Mouse (Mus musculus) hindbrain, embryonic 12.5 days (tissue): Measurements from ENCODE around the gene Armc7. TPM values are rescaled to one million over a fixed set of nuclear protein-coding genes. Genes with fewer than 3 reads are reported as not detected.
A peak's percentile ranks its signal among the peaks of the same experiment; 100 is the strongest.

ENCODE experiments used
- ATAC-seq: fragments of 200-750 bp; cut with Nextera tagmentation; 2 replicates; pipeline ENCODE4 v1.8.0; 2017; ENCODE audit warnings: moderate TSS enrichment; ENCODE audit not compliant: low FRiP score
- H3K27ac ChIP-seq: fragments of 300-500 bp; sonication (generic); 2 replicates; pipeline ENCODE4 v1.5.1; 2016; ENCODE audit warnings: mild to moderate bottlenecking
- H3K27me3 ChIP-seq: fragments of 300-500 bp; sonication (generic); 2 replicates; pipeline ENCODE4 v1.6.1; 2016; ENCODE audit warnings: mild to moderate bottlenecking
- H3K36me3 ChIP-seq: fragments of 300-500 bp; sonication (generic); 2 replicates; pipeline ENCODE4 v1.6.1; 2016; ENCODE audit warnings: mild to moderate bottlenecking
- H3K4me1 ChIP-seq: fragments of 300-500 bp; sonication (generic); 2 replicates; pipeline ENCODE4 v1.6.1; 2016
- H3K4me2 ChIP-seq: fragments of 300-500 bp; sonication (generic); replicated peaks from 2 replicates; pipeline ENCODE4 v1.6.1; 2016; ENCODE audit warnings: mild to moderate bottlenecking
- H3K4me3 ChIP-seq: fragments of 300-500 bp; sonication (generic); 2 replicates; pipeline ENCODE4 v1.5.1; 2016; ENCODE audit warnings: mild to moderate bottlenecking
- H3K9ac ChIP-seq: fragments of 300-500 bp; sonication (generic); 2 replicates; pipeline ENCODE4 v1.6.1; 2016; ENCODE audit warnings: mild to moderate bottlenecking, moderate library complexity
- H3K9me3 ChIP-seq: fragments of 300-500 bp; sonication (generic); replicated peaks from 2 replicates; pipeline ENCODE4 v1.6.1; 2016; ENCODE audit warnings: mild to moderate bottlenecking
- WGBS: fragments of 180-500 bp; shearing (Covaris S2); methylation state at CpG from one replicate; pipeline ENCODE4 v1.1.7; 2016; 5-methylcytosine and 5-hydroxymethylcytosine counted together
- polyA plus RNA-seq: library from polyadenylated mRNA; unstranded; fragments of >200 nt; fragmentation: Nextera tagmentation; extraction: Ambion mirVana; gene quantifications from 2 replicates; pipeline ENCODE4 v1.2.1, GENCODE M21; 2016

The Armc7 gene
- polyA plus RNA-seq, 1 experiment from 2014 or later, result 10.2 TPM

DNA sequence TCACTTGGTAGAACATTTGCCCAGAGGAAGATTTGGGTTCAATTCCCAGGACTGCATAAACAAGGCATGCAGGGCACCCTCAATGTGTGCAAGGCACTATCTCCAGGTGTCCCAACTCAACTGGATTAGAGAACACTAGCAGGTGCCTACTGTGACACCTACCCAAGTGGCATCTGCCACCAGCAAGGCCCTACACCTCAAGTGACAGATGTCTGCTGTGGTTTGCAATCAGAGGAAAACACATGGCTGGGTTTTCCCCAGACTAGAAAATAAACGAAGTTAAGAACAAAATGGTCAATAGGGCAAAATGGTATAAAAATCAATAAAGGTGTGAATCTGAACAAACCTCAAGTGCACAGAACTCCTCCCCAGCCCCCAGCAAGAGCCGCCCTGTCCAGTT, 32.6 kb downstream of the Armc7 start:
- Histone ChIP-seq H3K4me1 (peaks cover 62% of the 10 kb centered on the region), H3K4me3 (no peak overlapping the region), H3K9ac (no peak overlapping the region), H3K9me3 (no peaks in the 10 kb centered on the region), H3K27ac (no peak overlapping the region), H3K36me3 (peaks cover 6% of the 10 kb centered on the region; the same call in 1 of the 2 replicates), H3K27me3 (no peaks in the 10 kb centered on the region), H3K4me2 (no peak overlapping the region)
- 89% methylated on average over 2 of the region's 2 CpGs for WGBS
- no peak for ATAC-seq

DNA sequence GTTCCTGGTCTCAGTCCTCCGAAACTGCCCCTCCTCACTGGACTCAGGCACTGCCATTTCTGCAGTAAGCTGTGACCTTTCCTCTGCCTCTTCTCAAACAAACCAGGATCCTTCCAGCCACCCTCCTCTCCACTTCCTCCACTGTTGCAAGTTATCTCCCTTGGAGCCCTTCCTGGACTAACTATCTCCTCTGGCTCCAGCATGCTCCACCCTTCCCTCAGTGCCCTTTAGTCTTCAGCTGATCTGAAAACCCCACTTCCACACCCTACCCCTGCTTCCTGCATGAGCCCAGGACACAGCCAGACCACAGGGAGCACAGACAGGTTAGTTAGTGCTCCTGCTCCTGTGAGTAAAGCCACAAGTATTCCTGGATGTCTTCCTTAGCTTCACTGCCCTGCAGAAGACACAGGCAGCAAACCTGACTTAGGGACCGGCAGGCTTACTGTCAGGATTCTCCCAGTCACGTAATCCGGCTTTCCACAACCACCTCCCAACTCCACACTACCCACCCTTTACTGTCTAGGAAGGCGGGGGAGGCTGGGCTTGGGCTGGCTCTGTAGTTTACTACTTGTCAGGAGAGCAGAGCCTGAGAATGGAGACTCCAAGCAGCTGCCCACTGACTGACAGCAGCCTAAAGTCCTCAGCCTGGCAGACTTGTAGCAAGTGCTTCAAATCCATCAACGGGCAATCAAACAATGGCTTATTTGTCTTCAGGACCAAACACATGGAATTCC, 34.5 kb downstream of the Armc7 start:
- H3K27ac ChIP-seq, result no peak overlapping the region
- peak overlapping the region; percentile 87 for H3K4me2 ChIP-seq
- H3K4me1 ChIP-seq, result peaks cover 62% of the 10 kb centered on the region
- H3K4me3 ChIP-seq, result peak overlapping the region; percentile 99
- no peaks in the 10 kb centered on the region for H3K27me3 ChIP-seq
- H3K9me3 ChIP-seq, result no peaks in the 10 kb centered on the region
- H3K36me3 ChIP-seq, result 0 out of 2 replicates have a peak, but pooled peaks cover 4% of the 10 kb centered on the region
- no peak for ATAC-seq
- WGBS, result 39% methylated on average over 6 of the region's 6 CpGs
- H3K9ac ChIP-seq, result peak overlapping the region; percentile 99

DNA sequence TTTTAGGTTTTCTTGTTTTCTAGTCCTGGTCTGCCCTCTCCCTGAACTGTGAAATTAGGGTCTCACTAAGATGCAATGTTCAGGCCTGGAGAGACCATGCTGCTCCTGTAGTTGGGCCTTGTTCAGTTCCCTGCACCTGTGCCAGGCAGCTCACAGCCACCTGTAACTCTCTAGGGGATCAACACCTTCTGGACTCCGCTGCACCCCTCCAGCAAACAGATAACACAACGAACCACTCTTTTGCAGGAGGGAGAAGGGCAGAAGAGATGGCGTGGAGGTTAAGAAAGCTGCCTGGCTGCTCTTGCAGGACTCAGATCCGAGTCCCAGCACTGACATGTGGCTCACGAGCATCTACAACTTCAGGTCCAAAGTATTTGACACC, 35.0 kb downstream of the Armc7 start:
- ATAC-seq, result no peak
- Histone ChIP-seq H3K4me2 (peak overlapping the region; percentile 87), H3K9ac (peak overlapping the region; percentile 99; the same call in 1 of the 2 replicates), H3K27ac (0 out of 2 replicates have a peak overlapping the region, but pooled peaks have one; percentile 12), H3K4me3 (peak overlapping the region; percentile 99), H3K4me1 (peaks cover 62% of the 10 kb centered on the region), H3K27me3 (no peaks in the 10 kb centered on the region), H3K36me3 (0 out of 2 replicates have a peak, but pooled peaks cover 4% of the 10 kb centered on the region), H3K9me3 (no peaks in the 10 kb centered on the region)
- WGBS, result 62% methylated on average over 5 of the region's 5 CpGs

DNA sequence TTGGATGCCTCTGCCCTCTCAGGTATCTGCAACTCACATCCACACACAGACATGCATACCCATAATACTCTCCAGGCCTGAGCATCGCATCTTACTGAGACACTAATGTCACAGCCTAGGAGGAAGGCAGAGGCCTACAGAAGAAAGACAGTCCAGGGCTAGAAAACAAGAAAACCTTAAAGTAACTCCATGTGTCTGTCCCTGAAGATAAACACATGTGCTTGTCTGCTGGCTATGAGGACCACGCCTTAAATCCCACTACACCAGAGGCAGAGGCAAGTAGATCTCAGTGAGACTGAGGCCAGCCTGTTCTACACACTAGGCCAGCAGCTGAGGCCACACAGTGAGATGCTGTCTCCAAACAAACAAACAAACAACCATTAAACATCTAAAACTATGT, 35.7 kb downstream of the Armc7 start:
- H3K27me3 ChIP-seq, result no peaks in the 10 kb centered on the region
- 0 out of 2 replicates have a peak overlapping the region, but pooled peaks have one; percentile 90 for H3K27ac ChIP-seq
- 0 out of 2 replicates have a peak, but pooled peaks cover 4% of the 10 kb centered on the region for H3K36me3 ChIP-seq
- peak overlapping the region; percentile 99 for H3K4me3 ChIP-seq
- H3K4me1 ChIP-seq, result peaks cover 59% of the 10 kb centered on the region
- H3K9me3 ChIP-seq, result no peaks in the 10 kb centered on the region
- H3K4me2 ChIP-seq, result peak overlapping the region; percentile 87
- H3K9ac ChIP-seq, result peak overlapping the region; percentile 99
- no peak for ATAC-seq
- 67% methylated on average over 2 of the region's 2 CpGs for WGBS

DNA sequence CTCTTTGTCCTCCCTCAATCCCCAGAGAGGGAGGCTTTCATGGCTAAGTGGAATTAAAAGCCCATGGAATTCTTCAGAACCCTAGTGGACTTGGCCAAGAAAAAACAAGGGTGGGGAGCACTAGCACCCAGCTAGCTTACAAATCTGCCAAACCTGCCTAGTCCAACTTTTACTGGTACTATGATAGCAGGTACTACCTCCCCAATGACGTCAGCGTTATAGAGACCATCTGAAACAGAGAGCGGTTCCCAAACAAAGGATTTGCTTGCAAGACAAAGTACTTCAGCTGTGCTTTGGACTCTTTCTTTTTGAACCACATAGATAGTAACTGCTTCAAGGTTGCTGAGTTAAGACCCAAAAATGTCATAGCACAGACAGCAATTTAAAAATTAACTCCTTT, 36.5 kb downstream of the Armc7 start:
- peak overlapping the region; percentile 99 for H3K9ac ChIP-seq
- no peak for ATAC-seq

DNA sequence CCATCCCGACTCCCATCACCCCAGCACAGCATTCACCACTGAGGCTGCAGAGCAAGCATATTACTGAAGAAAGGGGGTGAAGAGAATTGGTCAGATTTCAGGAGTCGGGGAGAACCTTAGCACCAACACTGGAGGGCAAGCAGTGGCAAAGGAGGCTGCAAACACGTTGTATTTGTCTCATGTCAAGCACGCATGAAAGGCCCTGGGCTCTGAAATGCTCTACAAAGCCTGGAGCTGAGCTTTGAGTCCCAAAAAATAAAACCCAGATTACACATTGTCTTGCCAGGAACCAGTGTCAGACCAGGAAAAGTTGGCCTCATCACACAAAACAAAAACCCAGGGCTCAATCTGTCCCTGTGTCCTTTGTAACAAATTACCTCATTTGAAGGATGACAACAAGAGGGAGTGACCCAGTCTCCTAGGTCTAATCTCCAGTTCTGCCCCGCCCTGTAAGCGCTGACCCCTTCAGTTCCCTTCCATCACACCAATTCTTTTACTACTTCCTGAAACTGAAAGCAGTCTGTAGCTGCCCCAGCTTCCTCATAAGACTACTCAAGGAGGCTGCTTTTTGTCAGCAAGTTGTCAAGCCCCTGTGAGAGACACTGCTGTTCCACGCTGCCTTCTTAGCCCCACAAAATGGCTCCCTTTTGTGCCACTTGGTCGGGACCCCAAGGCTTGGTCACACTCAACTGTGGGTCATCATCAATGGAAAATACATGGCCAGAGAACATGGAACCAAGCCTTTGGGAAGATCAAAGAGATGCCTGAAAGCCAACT, 37.1 kb downstream of the Armc7 start:
- no peak for ATAC-seq
- Histone ChIP-seq H3K9me3 (no peaks in the 10 kb centered on the region), H3K27me3 (no peaks in the 10 kb centered on the region), H3K36me3 (no peaks in the 10 kb centered on the region), H3K4me1 (peaks cover 46% of the 10 kb centered on the region), H3K27ac (peak overlapping the region; percentile 90), H3K4me3 (peak overlapping the region; percentile 99), H3K4me2 (peak overlapping the region; percentile 87), H3K9ac (peak overlapping the region; percentile 99)
- WGBS, result 22% methylated on average over 8 of the region's 8 CpGs

More for the DNA sequence above, 36.5 kb downstream of the Armc7 start:
- Histone ChIP-seq H3K36me3 (no peaks in the 10 kb centered on the region), H3K9me3 (no peaks in the 10 kb centered on the region), H3K4me3 (peak overlapping the region; percentile 99), H3K4me2 (peak overlapping the region; percentile 87), H3K27me3 (no peaks in the 10 kb centered on the region), H3K27ac (peak overlapping the region; percentile 90), H3K4me1 (peaks cover 52% of the 10 kb centered on the region)
- 37% methylated on average over 3 of the region's 3 CpGs for WGBS

DNA sequence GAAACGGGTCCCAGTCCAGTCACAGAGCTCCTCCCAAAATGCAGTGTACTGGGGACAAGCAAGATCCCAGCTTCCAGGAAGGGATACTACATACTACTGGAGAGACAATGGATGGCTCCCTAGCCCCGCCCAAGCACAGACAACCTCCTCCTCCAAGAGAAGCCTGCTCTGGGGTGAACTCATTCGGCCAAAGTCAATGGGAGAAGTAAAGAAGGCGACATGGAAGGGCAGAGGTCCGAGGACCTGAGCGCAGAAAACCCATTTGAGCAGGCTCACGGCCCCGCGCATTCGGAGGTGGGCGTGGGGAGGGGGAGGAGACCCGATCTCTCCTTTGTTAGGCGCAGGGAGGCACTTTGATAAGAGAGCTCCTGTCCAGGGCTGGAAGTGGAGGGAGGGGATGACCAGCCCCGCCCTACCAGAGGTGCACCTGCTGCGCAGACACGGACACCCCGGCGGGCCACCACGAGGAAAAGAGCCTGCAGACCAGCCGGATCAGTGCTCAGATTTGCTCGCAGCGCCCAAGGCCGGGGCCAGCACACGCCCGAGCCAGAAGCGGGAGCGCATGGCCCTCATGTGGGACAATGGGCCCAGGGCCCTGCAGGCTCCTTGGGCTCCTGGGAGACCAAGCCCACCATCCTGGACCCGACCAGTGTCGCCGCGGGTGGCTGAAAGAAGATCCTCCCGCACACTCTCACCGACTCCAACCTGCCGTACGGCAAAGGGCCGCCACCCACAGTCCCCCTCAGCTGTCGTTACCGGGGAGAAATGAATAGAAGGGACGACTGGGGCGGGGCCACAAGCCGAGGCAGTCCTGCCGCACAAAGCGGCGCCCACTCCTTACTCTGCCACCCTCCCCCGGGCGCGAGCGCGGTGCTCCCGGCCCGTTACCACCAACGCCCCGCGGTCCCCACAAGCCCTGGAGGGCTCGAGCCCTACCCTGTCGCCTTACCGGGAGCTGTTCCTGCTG, 38.1 kb downstream of the Armc7 start:
- H3K27me3 ChIP-seq, result no peaks in the 10 kb centered on the region
- H3K9ac ChIP-seq, result peak overlapping the region; percentile 99
- H3K4me1 ChIP-seq, result peaks cover 36% of the 10 kb centered on the region
- H3K27ac ChIP-seq, result peak overlapping the region; percentile 90
- peak; percentile 79 for ATAC-seq
- no peaks in the 10 kb centered on the region for H3K36me3 ChIP-seq
- H3K9me3 ChIP-seq, result no peaks in the 10 kb centered on the region
- peak overlapping the region; percentile 99 for H3K4me3 ChIP-seq
- H3K4me2 ChIP-seq, result peak overlapping the region; percentile 87
- WGBS, result under 1% methylated on average over 57 of the region's 57 CpGs

DNA sequence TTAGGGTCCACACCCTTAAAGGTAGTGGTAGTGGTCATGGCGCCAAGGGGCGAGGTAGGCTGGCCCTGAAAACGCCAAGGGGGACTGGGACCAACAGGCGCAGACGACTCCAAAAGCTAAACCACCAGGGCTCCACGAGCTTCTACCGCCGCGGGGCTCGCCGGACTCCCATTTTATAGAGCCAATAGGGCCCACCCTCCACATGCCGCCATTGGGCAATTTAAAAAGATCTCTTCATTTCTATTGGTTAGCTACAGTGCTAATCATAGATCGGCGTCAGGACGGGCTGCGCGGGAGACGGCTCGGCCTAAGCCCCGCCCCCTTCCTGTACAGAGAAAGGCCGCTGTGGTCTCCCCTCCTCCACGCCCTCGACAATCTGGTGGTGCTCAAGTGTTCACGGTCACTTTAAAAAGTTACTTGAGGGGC, 38.8 kb downstream of the Armc7 start, which contains the start of gene Jpt1:
Jpt1 (minus strand) TSS at position 150 of the 426 bp plus-strand sequence.
- Histone ChIP-seq H3K27me3 (no peaks in the 10 kb centered on the region), H3K4me2 (peak within 1 kb of the TSS; percentile 87), H3K4me1 (peaks cover 31% of the 10 kb centered on the region), H3K9ac (peak within 1 kb of the TSS; percentile 99), H3K27ac (peak within 1 kb of the TSS; percentile 90), H3K36me3 (no peaks in the 10 kb centered on the region), H3K9me3 (no peaks in the 10 kb centered on the region), H3K4me3 (peak within 1 kb of the TSS; percentile 99)
- under 1% methylated on average over 24 of the region's 24 CpGs for WGBS
- peak; percentile 95 for ATAC-seq

DNA sequence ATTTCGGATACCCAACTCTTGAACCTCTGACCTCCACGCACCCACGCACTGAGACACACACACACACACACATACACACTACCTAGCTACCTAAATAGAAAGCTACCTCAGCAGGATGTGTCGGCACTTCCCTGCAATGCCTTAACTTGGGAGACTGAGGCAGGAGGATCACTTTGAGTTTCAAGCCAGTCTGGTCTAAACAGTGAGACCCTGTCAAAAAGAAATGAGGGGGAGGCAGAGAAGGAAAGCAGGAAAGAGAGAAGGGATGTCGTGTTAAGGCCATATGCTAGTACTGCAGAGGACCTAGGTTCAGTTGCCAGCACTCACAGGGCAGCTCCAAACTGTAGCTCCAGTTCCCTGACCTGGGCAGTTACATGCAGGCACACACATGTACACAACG, 39.6 kb downstream of the Armc7 start:
- Histone ChIP-seq H3K4me3 (no peak overlapping the region), H3K9me3 (no peaks in the 10 kb centered on the region), H3K9ac (no peak overlapping the region), H3K4me2 (no peak overlapping the region), H3K27me3 (no peaks in the 10 kb centered on the region), H3K36me3 (no peaks in the 10 kb centered on the region), H3K4me1 (peaks cover 27% of the 10 kb centered on the region), H3K27ac (no peak overlapping the region)
- 76% methylated on average over 6 of the region's 6 CpGs for WGBS
- no peak for ATAC-seq

DNA sequence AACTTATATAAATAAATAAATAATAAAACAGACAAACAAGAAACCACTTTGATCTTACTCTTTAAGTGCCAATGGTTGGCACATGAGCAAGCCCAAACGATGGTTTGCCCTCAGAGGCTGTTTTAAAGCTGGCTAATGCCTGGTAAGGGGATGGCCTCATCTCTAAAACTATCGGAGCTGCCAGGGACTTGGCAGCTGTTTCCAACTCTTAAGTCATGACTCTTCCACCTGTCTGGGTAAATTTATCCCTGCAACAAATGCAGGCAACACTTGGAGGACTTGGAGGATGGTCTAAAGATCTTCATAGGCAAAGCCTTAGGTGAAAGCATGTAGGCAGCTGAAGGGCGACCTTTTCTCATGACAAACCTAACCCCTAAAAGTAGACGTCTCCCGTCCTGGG, 41.5 kb downstream of the Armc7 start:
- no peaks in the 10 kb centered on the region for H3K9me3 ChIP-seq
- H3K36me3 ChIP-seq, result peaks cover 9% of the 10 kb centered on the region
- H3K27ac ChIP-seq, result no peak overlapping the region
- ATAC-seq, result no peak
- H3K4me1 ChIP-seq, result peaks cover 8% of the 10 kb centered on the region
- no peaks in the 10 kb centered on the region for H3K27me3 ChIP-seq
- WGBS, result 91% methylated on average over 5 of the region's 5 CpGs
- H3K9ac ChIP-seq, result no peak overlapping the region
- H3K4me3 ChIP-seq, result no peak overlapping the region
- no peak overlapping the region for H3K4me2 ChIP-seq

DNA sequence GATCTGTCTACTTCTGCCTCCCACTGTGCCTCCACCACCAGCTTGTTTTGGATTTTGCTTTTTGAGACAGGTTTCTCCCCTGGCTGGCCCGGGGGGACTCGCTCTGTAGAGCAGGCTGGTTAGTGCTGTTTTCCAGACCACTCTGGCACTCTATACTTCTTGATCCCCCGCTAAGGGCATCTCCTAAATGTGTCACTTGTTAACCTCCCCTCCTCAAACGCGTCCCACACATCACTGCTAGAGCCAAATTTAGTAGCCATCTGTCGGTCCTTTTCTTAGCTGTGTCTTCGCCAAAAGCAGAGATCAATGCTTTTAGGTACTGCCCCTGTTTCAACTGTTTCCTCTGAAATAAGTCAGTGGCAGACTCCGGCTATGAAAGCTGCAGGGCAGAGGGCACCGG, 43.2 kb downstream of the Armc7 start:
- no peaks in the 10 kb centered on the region for H3K4me1 ChIP-seq
- 73% methylated on average over 9 of the region's 9 CpGs for WGBS
- no peak overlapping the region for H3K4me2 ChIP-seq
- no peaks in the 10 kb centered on the region for H3K27me3 ChIP-seq
- no peak overlapping the region for H3K9ac ChIP-seq
- no peak for ATAC-seq
- no peaks in the 10 kb centered on the region for H3K9me3 ChIP-seq
- no peak overlapping the region for H3K27ac ChIP-seq
- no peak overlapping the region for H3K4me3 ChIP-seq
- peaks cover 19% of the 10 kb centered on the region for H3K36me3 ChIP-seq
